Mouse (Mus musculus) midbrain, embryonic 10.5 days (tissue): Measurements from ENCODE around the gene Ankrd1. TPM values are rescaled to one million over a fixed set of nuclear protein-coding genes. Genes with fewer than 3 reads are reported as not detected.

ENCODE experiments used
- DNase-seq: peaks from one replicate; pipeline ENCODE4 v3.0.0-alpha.2; 2017; ENCODE audit warnings: low spot score
- H3K27ac ChIP-seq: fragments of 300-500 bp; sonication (generic); replicated peaks from 2 replicates; pipeline ENCODE4 v1.5.1; 2016; ENCODE audit warnings: mild to moderate bottlenecking
- H3K27me3 ChIP-seq: fragments of 300-500 bp; sonication (generic); 2 replicates; pipeline ENCODE4 v1.6.1; 2016; ENCODE audit warnings: low read depth, mild to moderate bottlenecking; ENCODE audit not compliant: poor library complexity, severe bottlenecking
- H3K36me3 ChIP-seq: fragments of 300-500 bp; sonication (generic); 2 replicates; pipeline ENCODE4 v1.6.1; 2016; ENCODE audit warnings: mild to moderate bottlenecking, moderate library complexity
- H3K4me1 ChIP-seq: fragments of 300-500 bp; sonication (generic); 2 replicates; pipeline ENCODE4 v1.6.1; 2016
- H3K4me3 ChIP-seq: fragments of 300-500 bp; sonication (generic); 2 replicates; pipeline ENCODE4 v1.5.1; 2016; ENCODE audit warnings: mild to moderate bottlenecking, moderate library complexity
- H3K9me3 ChIP-seq: fragments of 300-500 bp; sonication (generic); replicated peaks from 2 replicates; pipeline ENCODE4 v1.6.1; 2016; ENCODE audit warnings: mild to moderate bottlenecking
- WGBS: fragments of 180-500 bp; shearing (Covaris S2); methylation state at CpG from one replicate; pipeline ENCODE4 v1.1.7; 2016; 5-methylcytosine and 5-hydroxymethylcytosine counted together
- polyA plus RNA-seq: library from polyadenylated mRNA; unstranded; fragments of >200 nt; fragmentation: Nextera tagmentation; extraction: Ambion mirVana; gene quantifications from 2 replicates; pipeline ENCODE4 v1.2.1, GENCODE M21; 2016

The Ankrd1 gene
- polyA plus RNA-seq, 1 experiment from 2014 or later = not detected

DNA sequence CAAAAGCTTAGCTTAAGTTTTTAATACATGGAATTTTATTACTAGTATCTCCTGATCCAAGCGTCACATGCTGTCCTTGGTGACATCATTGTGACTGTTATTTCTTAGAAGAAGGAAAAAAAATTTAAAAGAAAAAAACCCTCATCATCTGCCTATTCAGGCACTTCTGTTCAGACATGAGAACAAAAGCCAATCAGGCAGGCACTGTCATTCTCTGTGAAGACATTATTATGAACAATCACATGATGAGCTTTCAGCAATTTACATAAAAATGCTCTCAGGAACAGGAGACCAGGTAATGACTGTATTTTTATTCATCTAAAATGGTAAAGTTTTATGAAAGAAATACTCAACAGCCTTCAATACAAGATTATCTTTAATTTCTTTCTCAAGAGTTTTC is 21.6 kb downstream of the Ankrd1 start:
- Histone ChIP-seq H3K36me3 (peaks cover 95% of the 10 kb centered on the region), H3K4me1 (no peaks in the 10 kb centered on the region), H3K27ac (no peak overlapping the region), H3K9me3 (no peaks in the 10 kb centered on the region), H3K4me3 (no peak overlapping the region), H3K27me3 (no peaks in the 10 kb centered on the region)
- no peak for DNase-seq
- WGBS = 94% methylated on average over 1 of the region's 1 CpGs

- Histone ChIP-seq H3K4me1 (no peaks in the 10 kb centered on the region), H3K27ac (no peak overlapping the region), H3K4me3 (no peak overlapping the region), H3K9me3 (no peaks in the 10 kb centered on the region), H3K27me3 (no peaks in the 10 kb centered on the region), H3K36me3 (peaks cover 95% of the 10 kb centered on the region)
- 96% methylated on average over 3 of the region's 3 CpGs for WGBS
- no peak for DNase-seq
These were observed 22.7 kb downstream of the Ankrd1 start for GRCm38 (mm10) chr19:36097194-36097593.

GRCm38 (mm10) chr19:36090781-36091180 is 29.1 kb downstream of the Ankrd1 start:
- WGBS = 54% methylated on average over 5 of the region's 5 CpGs
- H3K9me3 ChIP-seq = no peaks in the 10 kb centered on the region
- no peak for DNase-seq
- 0 out of 2 replicates have a peak, but pooled peaks cover 3% of the 10 kb centered on the region for H3K4me1 ChIP-seq
- no peak overlapping the region for H3K27ac ChIP-seq
- H3K27me3 ChIP-seq = no peaks in the 10 kb centered on the region
- peaks cover 82% of the 10 kb centered on the region for H3K36me3 ChIP-seq
- no peak overlapping the region for H3K4me3 ChIP-seq

GRCm38 (mm10) chr19:36083262-36084225 is 36.4 kb downstream of the Ankrd1 start, which contains the start of gene Rpp30:
TSS of gene Rpp30 (plus strand) at chr19:36083716.
- peaks cover 12% of the 10 kb centered on the region for H3K4me1 ChIP-seq
- WGBS = 2% methylated on average over 34 of the region's 34 CpGs
- H3K4me3 ChIP-seq = peak within 1 kb of the TSS; percentile 85
- no peaks in the 10 kb centered on the region for H3K27me3 ChIP-seq
- peak within 1 kb of the TSS; percentile 86 for H3K27ac ChIP-seq
- H3K36me3 ChIP-seq = peaks cover 16% of the 10 kb centered on the region
- DNase-seq = peak; percentile 88
- no peaks in the 10 kb centered on the region for H3K9me3 ChIP-seq

- H3K4me3 ChIP-seq = peak overlapping the region; percentile 85
- H3K36me3 ChIP-seq = peaks cover 8% of the 10 kb centered on the region; the same call in 1 of the 2 replicates
- no peaks in the 10 kb centered on the region for H3K9me3 ChIP-seq
- 46% methylated on average over 7 of the region's 7 CpGs for WGBS
- H3K27ac ChIP-seq = peak overlapping the region; percentile 86
- peak; percentile 33 for DNase-seq
- no peaks in the 10 kb centered on the region for H3K27me3 ChIP-seq
- H3K4me1 ChIP-seq = peaks cover 12% of the 10 kb centered on the region
These were observed 37.2 kb downstream of the Ankrd1 start for GRCm38 (mm10) chr19:36082606-36083261.

DNA sequence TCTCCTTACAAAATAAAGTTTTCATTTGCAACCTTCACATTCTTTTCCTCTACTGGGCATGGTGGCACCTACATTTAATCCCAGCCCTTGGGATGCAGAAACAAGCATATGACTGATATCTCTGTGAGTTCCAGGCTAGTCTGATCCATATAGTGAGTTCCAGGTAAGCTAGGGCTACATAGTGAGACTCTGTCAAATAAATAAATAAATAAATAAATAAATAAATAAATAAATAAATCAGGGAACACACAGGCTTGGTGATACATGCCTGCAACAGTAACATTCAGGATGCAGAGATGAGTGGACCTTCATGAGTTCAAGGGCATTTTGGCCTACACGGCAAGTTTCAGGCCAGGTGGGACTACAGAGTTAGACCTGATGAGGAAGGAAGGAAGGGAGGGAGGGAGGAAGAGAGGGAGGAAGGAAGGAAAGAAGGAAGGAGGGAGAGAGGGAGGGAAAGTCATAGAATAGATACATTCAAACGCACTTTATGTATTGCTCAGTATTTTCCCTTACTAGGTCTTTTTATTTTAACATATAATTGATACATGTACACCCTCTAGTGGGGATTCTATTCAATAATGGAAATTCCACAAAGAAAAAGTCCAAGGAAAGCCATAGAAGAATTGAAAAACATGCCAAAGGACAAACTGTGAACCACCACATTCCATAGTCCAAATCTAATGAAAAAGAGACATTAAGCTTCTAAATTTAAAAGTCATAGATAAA is 56.9 kb downstream of the Ankrd1 start:
- H3K4me3 ChIP-seq = no peak overlapping the region
- no peak overlapping the region for H3K27ac ChIP-seq
- no peaks in the 10 kb centered on the region for H3K36me3 ChIP-seq
- peaks cover 3% of the 10 kb centered on the region; the same call in 1 of the 2 replicates for H3K4me1 ChIP-seq
- no peaks in the 10 kb centered on the region for H3K9me3 ChIP-seq
- H3K27me3 ChIP-seq = peaks cover 21% of the 10 kb centered on the region
- no peak for DNase-seq
- 84% methylated on average over 2 of the region's 2 CpGs for WGBS

Other genes with a start within 250 kb of the Ankrd1 start
- gene Htr7, start 62.6 kb downstream of the Ankrd1 start, polyA plus RNA-seq = 0.32 and 0.36 TPM in 2 replicates
- 118 and 123 TPM in 2 replicates for gene Rpp30, start 36.4 kb downstream of the Ankrd1 start, polyA plus RNA-seq
- gene Pcgf5, start 228.2 kb upstream of the Ankrd1 start, polyA plus RNA-seq = 10.8 and 11.3 TPM in 2 replicates